Mouse (Mus musculus): ENCODE measurements around the gene Arl2bp. TPM values are rescaled to one million over a fixed set of nuclear protein-coding genes. Genes with fewer than 3 reads are reported as not detected.
A peak's percentile ranks its signal among the peaks of the same experiment; 100 is the strongest.

Arl2bp gene
- polyA plus RNA-seq, 1 experiment = 3.1 TPM

DNA sequence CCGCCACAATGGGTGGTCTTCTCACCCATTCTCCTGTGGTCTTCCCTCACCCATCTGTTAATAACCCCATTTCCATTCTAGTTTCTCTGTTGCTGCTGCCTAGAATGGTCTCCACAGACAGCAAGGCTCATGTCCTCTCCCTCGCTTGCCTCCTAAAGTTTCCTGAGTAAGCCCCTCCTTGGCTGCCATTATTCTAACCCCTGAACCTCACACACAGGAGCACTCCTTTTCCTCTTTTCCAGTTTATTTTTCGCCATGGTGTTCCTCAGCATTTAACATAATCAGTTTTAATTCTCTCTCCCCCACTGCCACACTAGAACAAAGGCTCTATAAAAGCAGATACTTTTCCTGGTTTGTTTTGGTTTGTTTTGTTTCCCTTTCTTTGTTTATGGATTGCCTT lies 13.4 kb upstream of the Arl2bp start:
- H3K4me1 ChIP-seq (ENCODE audit: control insufficient read depth) = peaks cover 14% of the 10 kb centered on the region
- H3K9me3 ChIP-seq (ENCODE audit: control insufficient read depth, low read length) = no peaks in the 10 kb centered on the region
- H3K36me3 ChIP-seq (ENCODE audit: control insufficient read depth) = peaks cover 78% of the 10 kb centered on the region
- TF ChIP-seq GATA1 (IDR thresholded peaks at IDR 0.05; ENCODE audit: low read length) = no peak
- TF ChIP-seq TAL1 (IDR thresholded peaks at IDR 0.05; ENCODE audit: low read length) = no peak
- H3K27me3 ChIP-seq (ENCODE audit: control insufficient read depth) = no peaks in the 10 kb centered on the region
- H3K4me3 ChIP-seq (replicated peaks) = no peak overlapping the region

DNA sequence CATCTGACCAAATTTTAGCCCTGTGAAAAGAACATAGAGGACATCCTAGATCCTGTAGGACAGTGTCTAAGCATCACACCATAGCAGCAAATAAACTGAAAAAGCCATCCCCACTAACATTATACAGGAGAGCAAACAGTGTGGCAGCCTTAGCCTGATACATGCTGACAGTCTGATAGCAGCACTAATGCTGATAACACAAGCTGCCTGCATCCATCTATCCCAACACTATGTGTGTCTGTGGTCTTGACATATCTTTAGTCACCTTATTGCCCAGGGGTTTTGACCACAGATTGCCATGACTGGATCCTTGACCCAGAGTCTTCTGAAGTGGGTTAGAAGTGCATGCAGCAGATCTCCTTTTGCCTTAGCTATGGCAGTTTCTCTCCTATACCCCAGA lies 11.4 kb upstream of the Arl2bp start:
- peaks cover 74% of the 10 kb centered on the region for H3K36me3 ChIP-seq (ENCODE audit: control insufficient read depth)
- no peak overlapping the region for H3K4me3 ChIP-seq (replicated peaks)
- no peaks in the 10 kb centered on the region for H3K27me3 ChIP-seq (ENCODE audit: control insufficient read depth)
- H3K9me3 ChIP-seq (ENCODE audit: control insufficient read depth, low read length) = no peaks in the 10 kb centered on the region
- H3K4me1 ChIP-seq (ENCODE audit: control insufficient read depth) = peaks cover 11% of the 10 kb centered on the region
- TF ChIP-seq TAL1 (IDR thresholded peaks at IDR 0.05; ENCODE audit: low read length) (0 out of 3 replicates have a peak, but pooled peaks have one; percentile 22), GATA1 (IDR thresholded peaks at IDR 0.05; ENCODE audit: low read length) (no peak)

DNA sequence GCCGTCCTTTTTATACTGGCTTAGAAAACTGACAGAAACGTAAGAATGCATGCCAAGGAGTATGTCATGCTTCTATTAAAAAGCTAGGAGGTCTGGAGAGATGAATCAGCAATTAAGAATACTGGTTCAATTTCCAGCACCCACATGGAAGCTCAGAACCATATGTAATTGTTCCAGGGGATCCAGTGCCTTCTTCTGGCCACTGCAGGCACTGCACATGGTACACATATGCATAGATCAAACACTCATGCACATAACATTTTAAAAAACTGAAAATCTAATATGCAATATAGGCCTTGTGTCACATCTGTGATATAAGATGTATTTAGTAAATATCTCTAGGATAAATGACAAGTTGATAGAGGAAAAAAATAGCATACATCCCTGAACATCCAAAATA lies 8.4 kb upstream of the Arl2bp start:
- Histone ChIP-seq H3K27me3 (ENCODE audit: control insufficient read depth) (no peaks in the 10 kb centered on the region), H3K36me3 (ENCODE audit: control insufficient read depth) (peaks cover 62% of the 10 kb centered on the region), H3K4me3 (replicated peaks) (no peak overlapping the region), H3K4me1 (ENCODE audit: control insufficient read depth) (peaks cover 11% of the 10 kb centered on the region), H3K9me3 (ENCODE audit: control insufficient read depth, low read length) (no peaks in the 10 kb centered on the region)
- TF ChIP-seq TAL1 (IDR thresholded peaks at IDR 0.05; ENCODE audit: low read length) (no peak), GATA1 (IDR thresholded peaks at IDR 0.05; ENCODE audit: low read length) (no peak)

- Histone ChIP-seq H3K4me1 (ENCODE audit: control insufficient read depth) (peaks cover 4% of the 10 kb centered on the region), H3K27me3 (ENCODE audit: control insufficient read depth) (no peaks in the 10 kb centered on the region), H3K36me3 (ENCODE audit: control insufficient read depth) (peaks cover 43% of the 10 kb centered on the region), H3K9me3 (ENCODE audit: control insufficient read depth, low read length) (no peaks in the 10 kb centered on the region), H3K4me3 (replicated peaks) (no peak overlapping the region)
- TF ChIP-seq TAL1 (IDR thresholded peaks at IDR 0.05; ENCODE audit: low read length) = no peak
- TF ChIP-seq GATA1 (IDR thresholded peaks at IDR 0.05; ENCODE audit: low read length) = no peak
Observed at GRCm38 (mm10) chr8:94660418-94660817, 6.0 kb upstream of the Arl2bp start.

DNA sequence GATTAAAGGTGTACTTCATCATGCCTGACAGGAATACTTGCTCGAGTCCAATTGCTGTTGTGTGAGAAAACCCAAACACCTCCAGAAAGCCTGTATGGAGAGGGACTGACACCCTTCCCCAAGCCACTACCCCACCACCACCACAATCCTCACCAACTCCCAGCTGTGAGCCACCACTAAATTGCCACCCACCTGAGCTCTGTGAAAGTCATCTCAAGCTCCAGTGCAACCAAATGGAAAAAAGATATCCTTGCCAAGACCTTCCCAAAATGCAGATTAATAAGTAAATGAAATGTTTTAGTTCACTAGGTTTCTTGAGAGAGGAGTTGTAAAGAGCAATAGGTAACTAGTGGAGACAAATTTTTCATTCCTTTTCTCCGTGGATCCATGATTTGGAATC lies 1.7 kb upstream of the Arl2bp start:
- peaks cover 18% of the 10 kb centered on the region for H3K36me3 ChIP-seq (ENCODE audit: control insufficient read depth)
- TF ChIP-seq GATA1 (IDR thresholded peaks at IDR 0.05; ENCODE audit: low read length) (no peak), TAL1 (IDR thresholded peaks at IDR 0.05; ENCODE audit: low read length) (no peak)
- H3K9me3 ChIP-seq (ENCODE audit: control insufficient read depth, low read length) = no peaks in the 10 kb centered on the region
- H3K4me3 ChIP-seq (replicated peaks) = no peak overlapping the region
- no peaks in the 10 kb centered on the region for H3K27me3 ChIP-seq (ENCODE audit: control insufficient read depth)
- peaks cover 26% of the 10 kb centered on the region for H3K4me1 ChIP-seq (ENCODE audit: control insufficient read depth)

DNA sequence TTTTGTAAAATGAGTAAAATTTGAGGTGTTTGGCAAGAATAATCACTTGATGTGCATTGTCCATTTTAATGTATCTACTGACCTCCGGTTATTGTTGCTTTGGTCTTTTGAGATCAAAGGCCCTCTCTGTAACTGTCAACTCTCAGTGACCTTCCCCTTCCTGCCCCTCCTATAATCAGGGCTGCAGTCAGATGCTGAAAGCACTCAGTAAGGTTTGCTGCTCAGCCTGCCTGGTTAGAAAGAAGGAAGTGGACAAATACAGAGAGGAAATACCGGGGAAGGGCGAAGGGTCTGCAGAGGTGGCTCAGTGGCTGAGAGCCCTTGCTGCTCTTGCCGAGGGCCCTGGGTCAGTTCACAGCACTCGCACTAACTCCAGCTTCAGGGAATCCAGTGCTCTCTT lies 8.0 kb downstream of the Arl2bp start:
- Histone ChIP-seq H3K9me3 (ENCODE audit: control insufficient read depth, low read length) (no peaks in the 10 kb centered on the region), H3K4me3 (replicated peaks) (no peak overlapping the region), H3K36me3 (ENCODE audit: control insufficient read depth) (peaks cover 42% of the 10 kb centered on the region), H3K27me3 (ENCODE audit: control insufficient read depth) (no peaks in the 10 kb centered on the region), H3K4me1 (ENCODE audit: control insufficient read depth) (no peaks in the 10 kb centered on the region)
- TF ChIP-seq TAL1 (IDR thresholded peaks at IDR 0.05; ENCODE audit: low read length) (no peak), GATA1 (IDR thresholded peaks at IDR 0.05; ENCODE audit: low read length) (no peak)

DNA sequence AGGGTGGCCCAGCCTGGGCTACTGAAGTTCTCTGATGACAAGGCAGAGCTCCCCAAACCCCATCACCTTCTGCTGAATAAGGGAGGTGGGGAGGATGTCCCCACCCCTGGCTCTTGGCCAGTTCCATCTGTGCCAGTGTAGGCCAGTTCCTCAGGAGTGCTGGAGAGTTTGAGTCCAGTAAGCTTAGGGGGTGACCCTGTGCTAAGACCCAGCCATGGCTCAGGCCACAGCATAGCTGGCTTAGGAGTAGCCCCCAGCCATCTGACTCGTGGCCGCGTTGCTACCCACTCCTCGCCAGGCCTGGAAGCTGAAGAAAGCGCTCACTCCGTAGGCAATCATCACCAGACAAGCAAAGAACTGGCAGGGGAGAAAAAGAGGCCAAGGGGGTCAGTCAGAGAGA lies 9.5 kb downstream of the Arl2bp start:
- no peak for TF ChIP-seq GATA1 (IDR thresholded peaks at IDR 0.05; ENCODE audit: low read length)
- TF ChIP-seq TAL1 (IDR thresholded peaks at IDR 0.05; ENCODE audit: low read length) = no peak
- no peaks in the 10 kb centered on the region for H3K27me3 ChIP-seq (ENCODE audit: control insufficient read depth)
- no peak overlapping the region for H3K4me3 ChIP-seq (replicated peaks)
- peaks cover 8% of the 10 kb centered on the region for H3K9me3 ChIP-seq (ENCODE audit: control insufficient read depth, low read length)
- no peaks in the 10 kb centered on the region for H3K4me1 ChIP-seq (ENCODE audit: control insufficient read depth)
- H3K36me3 ChIP-seq (ENCODE audit: control insufficient read depth) = peaks cover 36% of the 10 kb centered on the region

- TF ChIP-seq TAL1 (IDR thresholded peaks at IDR 0.05; ENCODE audit: low read length) (no peak), GATA1 (IDR thresholded peaks at IDR 0.05; ENCODE audit: low read length) (no peak)
- Histone ChIP-seq H3K4me3 (replicated peaks) (no peak overlapping the region), H3K36me3 (ENCODE audit: control insufficient read depth) (peaks cover 11% of the 10 kb centered on the region), H3K4me1 (ENCODE audit: control insufficient read depth) (peaks cover 3% of the 10 kb centered on the region; the same call in 1 of the 2 replicates), H3K27me3 (ENCODE audit: control insufficient read depth) (0 out of 2 replicates have a peak, but pooled peaks cover 3% of the 10 kb centered on the region), H3K9me3 (ENCODE audit: control insufficient read depth, low read length) (peaks cover 8% of the 10 kb centered on the region)
Observed at GRCm38 (mm10) chr8:94678582-94678981, 12.2 kb downstream of the Arl2bp start.

DNA sequence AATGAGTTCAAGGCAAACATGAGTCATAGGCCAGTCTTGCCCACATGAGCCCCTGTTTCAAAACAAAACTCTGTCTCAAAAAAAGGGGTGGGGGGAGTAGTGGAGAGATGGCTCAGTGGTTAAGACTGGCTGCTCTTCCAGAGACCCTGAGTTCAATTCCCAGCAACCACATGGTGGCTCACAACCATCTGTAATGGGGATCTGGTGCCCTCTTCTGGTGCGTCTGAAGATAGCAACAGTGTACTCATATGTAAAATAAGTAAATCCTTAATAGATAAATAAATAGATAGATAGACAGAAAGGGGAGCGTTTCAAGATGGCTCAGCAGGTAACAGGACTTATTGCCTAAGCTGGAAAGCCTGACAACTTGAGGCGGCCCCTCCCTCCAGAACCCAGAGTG lies 14.0 kb downstream of the Arl2bp start:
- H3K36me3 ChIP-seq (ENCODE audit: control insufficient read depth) = no peaks in the 10 kb centered on the region
- TF ChIP-seq GATA1 (IDR thresholded peaks at IDR 0.05; ENCODE audit: low read length) (no peak), TAL1 (IDR thresholded peaks at IDR 0.05; ENCODE audit: low read length) (no peak)
- peaks cover 3% of the 10 kb centered on the region; the same call in 1 of the 2 replicates for H3K4me1 ChIP-seq (ENCODE audit: control insufficient read depth)
- peaks cover 8% of the 10 kb centered on the region for H3K9me3 ChIP-seq (ENCODE audit: control insufficient read depth, low read length)
- no peak overlapping the region for H3K4me3 ChIP-seq (replicated peaks)
- H3K27me3 ChIP-seq (ENCODE audit: control insufficient read depth) = 0 out of 2 replicates have a peak, but pooled peaks cover 3% of the 10 kb centered on the region

Measured in erythroblast, embryonic 14.5 days (primary cell).